Mouse (Mus musculus) testis, adult 2 months (tissue): ENCODE results near the gene Syt2.

Source experiments
- CTCF ChIP-seq: fragments of 200-500 bp; IDR thresholded peaks from 2 replicates; pipeline ENCODE4 v1.5.1; 2012; ENCODE audit warnings: low read depth, mild to moderate bottlenecking, inconsistent platforms, low read length, moderate library complexity; ENCODE audit not compliant: control insufficient read depth, insufficient read depth, insufficient replicate concordance
- POLR2A ChIP-seq: fragments of 200-500 bp; IDR thresholded peaks from 2 replicates; pipeline ENCODE4 v1.6.1; 2012; ENCODE audit warnings: low read depth, mild to moderate bottlenecking, inconsistent platforms, low read length, moderate library complexity; ENCODE audit not compliant: control insufficient read depth

DNA sequence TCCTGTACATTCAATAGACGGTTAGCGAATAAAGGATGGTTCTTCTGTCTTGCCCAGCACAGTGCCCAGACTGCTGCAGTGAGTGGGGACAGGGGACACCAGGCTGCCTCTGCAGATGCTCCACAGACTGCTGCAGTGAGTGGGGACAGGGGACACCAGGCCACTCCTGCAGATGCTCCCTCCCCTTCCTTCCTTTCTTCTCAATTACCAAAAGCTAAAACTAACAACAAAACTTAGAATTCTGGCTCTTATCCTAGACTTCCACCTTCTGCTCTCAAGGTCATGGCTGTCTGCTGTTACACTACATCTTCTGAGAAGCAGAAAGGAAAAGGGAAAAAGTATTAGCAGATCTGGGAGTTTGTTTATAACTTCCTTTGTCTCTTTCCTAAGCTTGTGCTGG lies 127.8 kb downstream of the Syt2 start:
- TF ChIP-seq CTCF = no peak
- no peak for TF ChIP-seq POLR2A
